In the genomic region with DNA sequence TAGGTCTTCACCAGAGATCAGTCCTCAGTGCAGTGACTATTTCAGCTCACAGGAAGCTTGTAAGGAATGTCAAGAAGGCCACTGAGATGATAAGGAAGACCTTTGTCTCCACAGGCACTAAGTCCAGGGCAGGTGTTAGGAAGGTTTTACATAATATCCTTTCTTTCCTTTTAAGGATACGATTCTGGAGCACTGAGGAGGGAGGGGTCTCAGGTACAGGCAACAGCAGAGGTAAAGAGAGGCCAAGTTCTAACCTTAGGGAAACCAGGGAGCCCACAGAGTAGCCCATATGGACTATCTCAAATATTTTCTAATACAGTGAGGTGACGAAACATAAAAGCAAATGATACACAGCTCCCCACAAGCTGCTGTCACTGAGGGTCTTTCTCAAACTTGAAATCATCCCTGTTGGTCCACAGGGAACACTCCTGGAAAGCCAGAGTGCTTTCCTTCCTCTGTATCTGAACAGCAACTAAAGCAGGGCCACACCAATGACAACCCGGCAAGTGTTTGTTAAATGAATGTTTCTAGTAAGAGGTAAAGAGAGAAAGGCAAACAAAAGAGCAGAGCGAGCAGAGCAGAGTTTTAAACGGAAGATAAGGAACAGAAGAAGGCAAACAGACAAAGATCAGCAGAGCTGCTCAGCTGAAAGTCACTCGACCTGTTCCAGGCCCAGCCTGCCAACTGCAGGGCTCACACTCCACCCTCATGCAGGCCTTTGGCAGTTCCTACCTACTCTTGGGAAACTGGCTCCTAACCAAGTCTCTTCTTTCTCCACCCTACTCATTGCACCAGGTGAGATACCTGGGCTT, we compare ENCODE assay signal across 10 mouse cellular contexts. TPM values are rescaled to one million over a fixed set of nuclear protein-coding genes. Genes with fewer than 3 reads are reported as not detected.
A peak's percentile ranks its signal among the peaks of the same experiment; 100 is the strongest.
DNase-seq lines count a peak whose midpoint lies in the region; ATAC-seq and TF ChIP-seq lines count a peak whose summit lies in the region.
"Had no signal": no experiment of that assay in that cellular context is flagged by ENCODE, and none has a peak within 500 bp of the region (broad histone marks: within the 10 kb centered on the region; RNA-seq: fewer than 3 reads in every experiment).

No protein-coding gene starts in this region.

- TF ChIP-seq CTCF in lung, embryonic 14.5 days (IDR thresholded peaks at IDR 0.05; ENCODE audit: low read depth), result no peak

- peak; percentile 55; the same call in 1 of the 2 replicates for ATAC-seq in embryonic facial prominence, embryonic 14.5 days (ENCODE audit: low read depth)
- ATAC-seq in intestine, embryonic 16.5 days, result peak; percentile 95
- peak; percentile 92 for ATAC-seq in lung, embryonic 14.5 days (ENCODE audit: insufficient read depth)
- no peak for ATAC-seq in hindbrain, embryonic 14.5 days (ENCODE audit: low FRiP score)
- ATAC-seq: midbrain, embryonic 16.5 days had no signal

- no peaks in the 10 kb centered on the region for H3K27me3 ChIP-seq in embryonic facial prominence, embryonic 14.5 days (replicated peaks; ENCODE audit: control insufficient read depth, insufficient read depth, low read length)
- no peaks in the 10 kb centered on the region for H3K27me3 ChIP-seq in embryonic facial prominence, embryonic 10.5 days (replicated peaks; ENCODE audit: low read depth, poor library complexity, severe bottlenecking)
- no peaks in the 10 kb centered on the region for H3K27me3 ChIP-seq in intestine, embryonic 16.5 days (replicated peaks; ENCODE audit: control insufficient read depth, insufficient read depth, low read length)
- H3K27me3 ChIP-seq in lung, embryonic 14.5 days (ENCODE audit: insufficient read depth, low read length), result no peaks in the 10 kb centered on the region
- no peaks in the 10 kb centered on the region for H3K27me3 ChIP-seq in hindbrain, embryonic 14.5 days (ENCODE audit: control insufficient read depth, insufficient read depth, low read length)
- H3K27me3 ChIP-seq: embryonic facial prominence, embryonic 12.5 days had no signal

- H3K36me3 ChIP-seq in embryonic facial prominence, embryonic 14.5 days (ENCODE audit: control insufficient read depth, insufficient read depth, low read length), result no peaks in the 10 kb centered on the region
- H3K36me3 ChIP-seq in embryonic facial prominence, embryonic 10.5 days (replicated peaks), result no peaks in the 10 kb centered on the region
- H3K36me3 ChIP-seq in intestine, embryonic 16.5 days (ENCODE audit: control insufficient read depth, insufficient read depth, low read length), result no peaks in the 10 kb centered on the region
- H3K36me3 ChIP-seq in lung, embryonic 14.5 days (ENCODE audit: insufficient read depth), result no peaks in the 10 kb centered on the region
- H3K36me3 ChIP-seq in hindbrain, embryonic 14.5 days (replicated peaks; ENCODE audit: control insufficient read depth, insufficient read depth), result no peaks in the 10 kb centered on the region
- H3K36me3 ChIP-seq: embryonic facial prominence, embryonic 12.5 days had no signal

- H3K4me3 ChIP-seq in embryonic facial prominence, embryonic 14.5 days (ENCODE audit: low read depth, low read length), result no peak overlapping the region
- H3K4me3 ChIP-seq in embryonic facial prominence, embryonic 10.5 days, result no peak overlapping the region
- no peak overlapping the region for H3K4me3 ChIP-seq in intestine, embryonic 16.5 days (ENCODE audit: low read length)
- no peak overlapping the region for H3K4me3 ChIP-seq in lung, embryonic 14.5 days (ENCODE audit: low read depth, low read length)
- H3K4me3 ChIP-seq in hindbrain, embryonic 14.5 days (replicated peaks; ENCODE audit: low read length), result no peak overlapping the region
- H3K4me3 ChIP-seq: embryonic facial prominence, embryonic 12.5 days had no signal

- no peak for DNase-seq in embryonic facial prominence, embryonic 14.5 days (ENCODE audit: low spot score)
- no peak for DNase-seq in embryonic facial prominence, embryonic 10.5 days (ENCODE audit: low spot score)
- peak; percentile 92 for DNase-seq in fat pad, adult 2 months (ENCODE audit: extremely low read depth, low read depth, low spot score)
- peak; percentile 71 for DNase-seq in lung, embryonic 14.5 days
- no peak for DNase-seq in embryo, embryonic 10 days (ENCODE audit: low spot score)
- DNase-seq in c-Kit-positive CD71-positive TER-119-positive erythroid progenitor cells, embryonic 14.5 days (ENCODE audit: low spot score), result no peak
- no peak for DNase-seq in hindbrain, embryonic 14.5 days (ENCODE audit: low spot score)

- no peaks in the 10 kb centered on the region for H3K9me3 ChIP-seq in embryonic facial prominence, embryonic 14.5 days (ENCODE audit: control insufficient read depth, low read length)
- no peaks in the 10 kb centered on the region for H3K9me3 ChIP-seq in embryonic facial prominence, embryonic 10.5 days
- H3K9me3 ChIP-seq in intestine, embryonic 16.5 days (ENCODE audit: control insufficient read depth, low read length), result no peaks in the 10 kb centered on the region
- H3K9me3 ChIP-seq in lung, embryonic 14.5 days (ENCODE audit: low read depth, low read length), result no peaks in the 10 kb centered on the region
- no peaks in the 10 kb centered on the region for H3K9me3 ChIP-seq in hindbrain, embryonic 14.5 days (ENCODE audit: control insufficient read depth, low read length)
- H3K9me3 ChIP-seq: embryonic facial prominence, embryonic 12.5 days had no signal

- WGBS in embryonic facial prominence, embryonic 14.5 days, result 67% methylated on average over 6 of the region's 6 CpGs
- WGBS in embryonic facial prominence, embryonic 10.5 days, result 68% methylated on average over 6 of the region's 6 CpGs
- WGBS in intestine, embryonic 16.5 days, result 46% methylated on average over 6 of the region's 6 CpGs
- WGBS in lung, embryonic 14.5 days, result 36% methylated on average over 6 of the region's 6 CpGs
- 73% methylated on average over 6 of the region's 6 CpGs for WGBS in hindbrain, embryonic 14.5 days

- no peak overlapping the region for H3K4me2 ChIP-seq in embryonic facial prominence, embryonic 14.5 days (ENCODE audit: low read depth, low read length)
- H3K4me2 ChIP-seq in intestine, embryonic 16.5 days (ENCODE audit: low read depth, low read length), result peak overlapping the region; percentile 19
- no peak overlapping the region for H3K4me2 ChIP-seq in lung, embryonic 14.5 days
- H3K4me2 ChIP-seq in hindbrain, embryonic 14.5 days (replicated peaks), result no peak overlapping the region
- H3K4me2 ChIP-seq: embryonic facial prominence, embryonic 12.5 days had no signal

- no peaks in the 10 kb centered on the region for H3K4me1 ChIP-seq in embryonic facial prominence, embryonic 14.5 days (ENCODE audit: control insufficient read depth, insufficient read depth, low read length)
- peaks cover 4% of the 10 kb centered on the region; the same call in 1 of the 2 replicates for H3K4me1 ChIP-seq in embryonic facial prominence, embryonic 10.5 days
- peaks cover 4% of the 10 kb centered on the region; the same call in 1 of the 2 replicates for H3K4me1 ChIP-seq in intestine, embryonic 16.5 days (ENCODE audit: control insufficient read depth, insufficient read depth, low read length)
- no peaks in the 10 kb centered on the region for H3K4me1 ChIP-seq in lung, embryonic 14.5 days (ENCODE audit: insufficient read depth)
- no peaks in the 10 kb centered on the region for H3K4me1 ChIP-seq in hindbrain, embryonic 14.5 days (replicated peaks; ENCODE audit: control insufficient read depth, insufficient read depth, low read length)
- H3K4me1 ChIP-seq: embryonic facial prominence, embryonic 12.5 days had no signal

- no peak overlapping the region for H3K9ac ChIP-seq in embryonic facial prominence, embryonic 14.5 days (ENCODE audit: low read depth, low read length)
- no peak overlapping the region for H3K9ac ChIP-seq in intestine, embryonic 16.5 days (ENCODE audit: low read depth, low read length)
- H3K9ac ChIP-seq in lung, embryonic 14.5 days, result no peak overlapping the region
- H3K9ac ChIP-seq in hindbrain, embryonic 14.5 days, result no peak overlapping the region
- H3K9ac ChIP-seq: embryonic facial prominence, embryonic 12.5 days had no signal

- H3K27ac ChIP-seq in embryonic facial prominence, embryonic 14.5 days (replicated peaks; ENCODE audit: low read depth, low read length), result no peak overlapping the region
- H3K27ac ChIP-seq in embryonic facial prominence, embryonic 10.5 days (replicated peaks), result no peak overlapping the region
- peak overlapping the region; percentile 83 for H3K27ac ChIP-seq in intestine, embryonic 16.5 days (ENCODE audit: low read length)
- H3K27ac ChIP-seq in lung, embryonic 14.5 days (ENCODE audit: low read depth), result no peak overlapping the region
- H3K27ac ChIP-seq in hindbrain, embryonic 14.5 days, result no peak overlapping the region
- H3K27ac ChIP-seq: embryonic facial prominence, embryonic 12.5 days had no signal

RNA-seq across cellular contexts. Expression of a gene that starts 55.9 kb away (rescaled TPM):
- 63.6 and 84.5 TPM in 2 replicates for polyA plus RNA-seq in embryonic facial prominence, embryonic 14.5 days (2014; fragmentation: Nextera tagmentation; extraction: Ambion mirVana)
- polyA plus RNA-seq in embryonic facial prominence, embryonic 10.5 days (2016; fragmentation: Nextera tagmentation; extraction: Ambion mirVana), result 17.2 and 18.2 TPM in 2 replicates
- polyA plus RNA-seq in intestine, embryonic 16.5 days (2015; fragmentation: Nextera tagmentation; extraction: Ambion mirVana), result 35.7 and 37.2 TPM in 2 replicates
- polyA plus RNA-seq in lung, embryonic 14.5 days (2014; fragmentation: Nextera tagmentation; extraction: Ambion mirVana), result 19.0 and 24.1 TPM in 2 replicates
- polyA plus RNA-seq in hindbrain, embryonic 14.5 days (2014; fragmentation: Nextera tagmentation; extraction: Ambion mirVana), result 17.8 and 21.1 TPM in 2 replicates

Comparison
In these comparisons a context has a peak if more than half of its experiments do, and no peak if none do; other contexts are left out.
1. DNase-seq: peak in fat pad, adult 2 months (single experiment) and lung, embryonic 14.5 days (single experiment); none in embryonic facial prominence, embryonic 14.5 days (single experiment), embryonic facial prominence, embryonic 10.5 days (single experiment), embryo, embryonic 10 days (single experiment), c-Kit-positive CD71-positive TER-119-positive erythroid progenitor cells, embryonic 14.5 days (single experiment) and hindbrain, embryonic 14.5 days (single experiment).